19 mouse cellular contexts compared by ENCODE assay signal in genomic region chr2:97604688-97605215, GRCm38 (mm10).
DNase-seq lines count a peak whose midpoint lies in the region; ATAC-seq lines count a peak whose summit lies in the region.
"Had no signal": no experiment of that assay in that cellular context is flagged by ENCODE, and none has a peak within 500 bp of the region (broad histone marks: within the 10 kb centered on the region; RNA-seq: fewer than 3 reads in every experiment).

No protein-coding gene starts in this region.

- no peaks in the 10 kb centered on the region for H3K9me3 ChIP-seq in hindbrain, embryonic 12.5 days (replicated peaks)
- H3K9me3 ChIP-seq in hindbrain, embryonic 16.5 days (ENCODE audit: control insufficient read depth, low read length), result no peaks in the 10 kb centered on the region
- no peaks in the 10 kb centered on the region for H3K9me3 ChIP-seq in midbrain, embryonic 14.5 days (ENCODE audit: control insufficient read depth, low read length)
- H3K9me3 ChIP-seq in midbrain, embryonic 11.5 days (ENCODE audit: control insufficient read depth, low read length), result no peaks in the 10 kb centered on the region
- H3K9me3 ChIP-seq in neural tube, embryonic 14.5 days (ENCODE audit: control insufficient read depth, low read length), result no peaks in the 10 kb centered on the region
- no peaks in the 10 kb centered on the region for H3K9me3 ChIP-seq in heart, embryonic 12.5 days (replicated peaks)
- H3K9me3 ChIP-seq: embryonic facial prominence, embryonic 13.5 days; forebrain, embryonic 12.5 days had no signal

- DNase-seq in midbrain, embryonic 14.5 days, result peak; percentile 50
- DNase-seq in midbrain, embryonic 11.5 days (ENCODE audit: low spot score, missing footprints), result no peak
- peak; percentile 28 for DNase-seq in mesoderm, embryonic 11.5 days (ENCODE audit: low read depth, low spot score)
- DNase-seq in spleen, adult 18-20 months, result no peak
- DNase-seq: adrenal gland, adult 8-10 months; adrenal gland, postnatal 36 days; cerebellum, adult 11 months; cerebellum, adult 8-10 months; cerebellum, postnatal 14 days; gastrocnemius, postnatal 36 days; heart, adult 2 months had no signal

- no peak overlapping the region for H3K4me2 ChIP-seq in hindbrain, embryonic 12.5 days (replicated peaks)
- no peak overlapping the region for H3K4me2 ChIP-seq in hindbrain, embryonic 16.5 days (ENCODE audit: low read length)
- H3K4me2 ChIP-seq in midbrain, embryonic 14.5 days (ENCODE audit: low read length), result no peak overlapping the region
- no peak overlapping the region for H3K4me2 ChIP-seq in midbrain, embryonic 11.5 days
- H3K4me2 ChIP-seq in neural tube, embryonic 14.5 days (ENCODE audit: low read depth, low read length), result no peak overlapping the region
- no peak overlapping the region for H3K4me2 ChIP-seq in heart, embryonic 12.5 days
- H3K4me2 ChIP-seq: embryonic facial prominence, embryonic 13.5 days; forebrain, embryonic 12.5 days; heart, embryonic 11.5 days had no signal

- ATAC-seq in hindbrain, embryonic 12.5 days (ENCODE audit: low FRiP score), result 0 out of 2 replicates have a peak, but pooled peaks have one; percentile 39
- ATAC-seq in hindbrain, embryonic 16.5 days, result no peak
- no peak for ATAC-seq in midbrain, embryonic 14.5 days (ENCODE audit: low FRiP score, low TSS enrichment)
- no peak for ATAC-seq in midbrain, embryonic 11.5 days (ENCODE audit: low FRiP score)
- peak; percentile 71; the same call in 1 of the 2 replicates for ATAC-seq in neural tube, embryonic 14.5 days (ENCODE audit: low read depth)
- ATAC-seq in heart, embryonic 12.5 days (ENCODE audit: insufficient number of reproducible peaks, low FRiP score), result no peak
- ATAC-seq: hindbrain, postnatal 0 days had no signal

- H3K4me3 ChIP-seq in hindbrain, embryonic 12.5 days, result no peak overlapping the region
- H3K4me3 ChIP-seq in hindbrain, embryonic 16.5 days (ENCODE audit: low read length), result no peak overlapping the region
- H3K4me3 ChIP-seq in midbrain, embryonic 14.5 days (replicated peaks; ENCODE audit: low read depth, low read length), result no peak overlapping the region
- H3K4me3 ChIP-seq in midbrain, embryonic 11.5 days (ENCODE audit: low read depth, low read length), result no peak overlapping the region
- H3K4me3 ChIP-seq in neural tube, embryonic 14.5 days (ENCODE audit: low read depth, low read length), result no peak overlapping the region
- H3K4me3 ChIP-seq in heart, embryonic 12.5 days, result no peak overlapping the region
- H3K4me3 ChIP-seq: embryonic facial prominence, embryonic 13.5 days; forebrain, embryonic 12.5 days; heart, adult 2 months had no signal

- H3K27me3 ChIP-seq in hindbrain, embryonic 12.5 days, result no peaks in the 10 kb centered on the region
- no peaks in the 10 kb centered on the region for H3K27me3 ChIP-seq in hindbrain, embryonic 16.5 days (replicated peaks; ENCODE audit: control insufficient read depth, insufficient read depth, low read length)
- no peaks in the 10 kb centered on the region for H3K27me3 ChIP-seq in midbrain, embryonic 14.5 days (ENCODE audit: control insufficient read depth, insufficient read depth, low read length)
- no peaks in the 10 kb centered on the region for H3K27me3 ChIP-seq in midbrain, embryonic 11.5 days (ENCODE audit: control insufficient read depth, insufficient read depth, low read length)
- no peaks in the 10 kb centered on the region for H3K27me3 ChIP-seq in neural tube, embryonic 14.5 days (ENCODE audit: control insufficient read depth, insufficient read depth, low read length)
- no peaks in the 10 kb centered on the region for H3K27me3 ChIP-seq in heart, embryonic 12.5 days (replicated peaks)
- H3K27me3 ChIP-seq: embryonic facial prominence, embryonic 13.5 days; forebrain, embryonic 12.5 days had no signal

- 27% methylated on average over 3 of the region's 3 CpGs for WGBS in hindbrain, embryonic 12.5 days
- WGBS in hindbrain, embryonic 16.5 days, result 19% methylated on average over 3 of the region's 3 CpGs
- WGBS in midbrain, embryonic 14.5 days, result 15% methylated on average over 3 of the region's 3 CpGs
- WGBS in midbrain, embryonic 11.5 days, result 42% methylated on average over 3 of the region's 3 CpGs
- 20% methylated on average over 3 of the region's 3 CpGs for WGBS in neural tube, embryonic 14.5 days
- 63% methylated on average over 3 of the region's 3 CpGs for WGBS in heart, embryonic 12.5 days

- H3K4me1 ChIP-seq in hindbrain, embryonic 12.5 days, result no peaks in the 10 kb centered on the region; the same call in none of the 2 replicates
- peaks cover 2% of the 10 kb centered on the region; the same call in 1 of the 2 replicates for H3K4me1 ChIP-seq in hindbrain, embryonic 16.5 days (ENCODE audit: control insufficient read depth, insufficient read depth, low read depth, low read length)
- peaks cover 12% of the 10 kb centered on the region for H3K4me1 ChIP-seq in midbrain, embryonic 14.5 days (ENCODE audit: control insufficient read depth, insufficient read depth, low read length)
- H3K4me1 ChIP-seq in midbrain, embryonic 11.5 days (ENCODE audit: control insufficient read depth, insufficient read depth, low read length), result no peaks in the 10 kb centered on the region
- no peaks in the 10 kb centered on the region for H3K4me1 ChIP-seq in neural tube, embryonic 14.5 days (ENCODE audit: control insufficient read depth, insufficient read depth, low read length)
- H3K4me1 ChIP-seq in heart, embryonic 12.5 days (replicated peaks), result no peaks in the 10 kb centered on the region
- H3K4me1 ChIP-seq: embryonic facial prominence, embryonic 13.5 days had no signal

- no peak overlapping the region for H3K27ac ChIP-seq in hindbrain, embryonic 12.5 days
- H3K27ac ChIP-seq in hindbrain, embryonic 16.5 days (ENCODE audit: low read depth, low read length), result no peak overlapping the region
- no peak overlapping the region for H3K27ac ChIP-seq in midbrain, embryonic 14.5 days (replicated peaks; ENCODE audit: low read depth, low read length)
- H3K27ac ChIP-seq in midbrain, embryonic 11.5 days (ENCODE audit: low read depth, low read length), result no peak overlapping the region
- H3K27ac ChIP-seq in neural tube, embryonic 14.5 days (ENCODE audit: low read depth, low read length), result no peak overlapping the region
- no peak overlapping the region for H3K27ac ChIP-seq in heart, embryonic 12.5 days (ENCODE audit: poor library complexity, severe bottlenecking)
- H3K27ac ChIP-seq: embryonic facial prominence, embryonic 13.5 days; forebrain, embryonic 12.5 days; heart, adult 2 months; hindbrain, postnatal 0 days had no signal

- no peaks in the 10 kb centered on the region for H3K36me3 ChIP-seq in hindbrain, embryonic 12.5 days
- H3K36me3 ChIP-seq in hindbrain, embryonic 16.5 days (ENCODE audit: control insufficient read depth, insufficient read depth, low read length), result no peaks in the 10 kb centered on the region
- no peaks in the 10 kb centered on the region for H3K36me3 ChIP-seq in midbrain, embryonic 14.5 days (ENCODE audit: control insufficient read depth, insufficient read depth, low read length)
- no peaks in the 10 kb centered on the region for H3K36me3 ChIP-seq in midbrain, embryonic 11.5 days (ENCODE audit: control insufficient read depth, insufficient read depth, low read length)
- no peaks in the 10 kb centered on the region for H3K36me3 ChIP-seq in neural tube, embryonic 14.5 days (ENCODE audit: control insufficient read depth, insufficient read depth, low read length)
- H3K36me3 ChIP-seq in heart, embryonic 12.5 days, result no peaks in the 10 kb centered on the region
- H3K36me3 ChIP-seq: embryonic facial prominence, embryonic 13.5 days; forebrain, embryonic 12.5 days had no signal

- H3K9ac ChIP-seq in hindbrain, embryonic 12.5 days, result no peak overlapping the region
- H3K9ac ChIP-seq in hindbrain, embryonic 16.5 days (ENCODE audit: low read depth, low read length), result no peak overlapping the region
- H3K9ac ChIP-seq in midbrain, embryonic 14.5 days (replicated peaks; ENCODE audit: low read length), result no peak overlapping the region
- no peak overlapping the region for H3K9ac ChIP-seq in midbrain, embryonic 11.5 days (ENCODE audit: low read length)
- H3K9ac ChIP-seq in neural tube, embryonic 14.5 days (replicated peaks; ENCODE audit: low read depth, low read length), result no peak overlapping the region
- no peak overlapping the region for H3K9ac ChIP-seq in heart, embryonic 12.5 days
- H3K9ac ChIP-seq: embryonic facial prominence, embryonic 13.5 days; forebrain, embryonic 12.5 days had no signal

Comparison
In these comparisons a context has a peak if more than half of its experiments do, and no peak if none do; other contexts are left out.
1. ATAC-seq: peak in hindbrain, embryonic 12.5 days (single experiment) and neural tube, embryonic 14.5 days (single experiment); none in hindbrain, embryonic 16.5 days (single experiment), midbrain, embryonic 14.5 days (single experiment), midbrain, embryonic 11.5 days (single experiment) and heart, embryonic 12.5 days (single experiment).
2. DNase-seq: peak in midbrain, embryonic 14.5 days (single experiment) and mesoderm, embryonic 11.5 days (single experiment); none in midbrain, embryonic 11.5 days (single experiment) and spleen, adult 18-20 months (0 of 2).